Mouse (Mus musculus): Measurements from ENCODE around the gene Cyp1a2. TPM values are rescaled to one million over a fixed set of nuclear protein-coding genes. Genes with fewer than 3 reads are reported as not detected.

The Cyp1a2 gene
- polyA plus RNA-seq, 1 experiment from 2014 or later = not detected

GRCm38 (mm10) chr9:57656631-57657350, 26.7 kb downstream of the Cyp1a2 start:
- ATAC-seq (ENCODE audit: low FRiP score) (no peak), DNase-seq (ENCODE audit: low spot score) (no peak)
- no peaks in the 10 kb centered on the region for H3K36me3 ChIP-seq (ENCODE audit: control insufficient read depth, insufficient read depth, low read length)
- no peak overlapping the region for H3K4me2 ChIP-seq (replicated peaks; ENCODE audit: low read depth, low read length)
- no peaks in the 10 kb centered on the region for H3K9me3 ChIP-seq (ENCODE audit: control insufficient read depth, low read length)
- H3K4me1 ChIP-seq (replicated peaks; ENCODE audit: control insufficient read depth, insufficient read depth, low read length) = no peaks in the 10 kb centered on the region
- no peak overlapping the region for H3K4me3 ChIP-seq (ENCODE audit: low read depth, low read length)
- no peaks in the 10 kb centered on the region for H3K27me3 ChIP-seq (ENCODE audit: control insufficient read depth, insufficient read depth, low read length)
- H3K9ac ChIP-seq (ENCODE audit: low read depth, low read length) = no peak overlapping the region
- no peak overlapping the region for H3K27ac ChIP-seq (ENCODE audit: low read depth, low read length)
- WGBS = 86% methylated on average over 19 of the region's 19 CpGs

GRCm38 (mm10) chr9:57655749-57656148, 27.8 kb downstream of the Cyp1a2 start:
- Histone ChIP-seq H3K4me1 (replicated peaks; ENCODE audit: control insufficient read depth, insufficient read depth, low read length) (no peaks in the 10 kb centered on the region), H3K27me3 (ENCODE audit: control insufficient read depth, insufficient read depth, low read length) (no peaks in the 10 kb centered on the region), H3K27ac (ENCODE audit: low read depth, low read length) (no peak overlapping the region), H3K9me3 (ENCODE audit: control insufficient read depth, low read length) (no peaks in the 10 kb centered on the region), H3K4me3 (ENCODE audit: low read depth, low read length) (no peak overlapping the region), H3K9ac (ENCODE audit: low read depth, low read length) (peak overlapping the region; percentile 51; the same call in 1 of the 2 replicates), H3K36me3 (ENCODE audit: control insufficient read depth, insufficient read depth, low read length) (no peaks in the 10 kb centered on the region), H3K4me2 (replicated peaks; ENCODE audit: low read depth, low read length) (peak overlapping the region; percentile 39)
- WGBS = 4% methylated on average over 11 of the region's 11 CpGs
- ATAC-seq (ENCODE audit: low FRiP score) (peak; percentile 72), DNase-seq (ENCODE audit: low spot score) (peak; percentile 99)

- ATAC-seq (ENCODE audit: low FRiP score) (no peak), DNase-seq (ENCODE audit: low spot score) (no peak)
- no peaks in the 10 kb centered on the region for H3K36me3 ChIP-seq (ENCODE audit: control insufficient read depth, insufficient read depth, low read length)
- no peak overlapping the region for H3K27ac ChIP-seq (ENCODE audit: low read depth, low read length)
- no peak overlapping the region for H3K9ac ChIP-seq (ENCODE audit: low read depth, low read length)
- H3K9me3 ChIP-seq (ENCODE audit: control insufficient read depth, low read length) = no peaks in the 10 kb centered on the region
- no peaks in the 10 kb centered on the region; the same call in 1 of the 2 replicates for H3K4me1 ChIP-seq (replicated peaks; ENCODE audit: control insufficient read depth, insufficient read depth, low read length)
- no peak overlapping the region for H3K4me3 ChIP-seq (ENCODE audit: low read depth, low read length)
- no peak overlapping the region for H3K4me2 ChIP-seq (replicated peaks; ENCODE audit: low read depth, low read length)
- H3K27me3 ChIP-seq (ENCODE audit: control insufficient read depth, insufficient read depth, low read length) = no peaks in the 10 kb centered on the region
- WGBS = 100% methylated on average over 1 of the region's 1 CpGs
Observed at GRCm38 (mm10) chr9:57654966-57655365, 28.5 kb downstream of the Cyp1a2 start.

- DNase-seq (ENCODE audit: low spot score) = no peak
- 48% methylated on average over 5 of the region's 5 CpGs for WGBS
- H3K9me3 ChIP-seq (ENCODE audit: control insufficient read depth, low read length) = no peaks in the 10 kb centered on the region
- ATAC-seq (ENCODE audit: low FRiP score) = no peak
- no peak within 1 kb of the TSS for H3K9ac ChIP-seq (ENCODE audit: low read depth, low read length)
- H3K27ac ChIP-seq (ENCODE audit: low read depth, low read length) = 0 out of 2 replicates have a peak within 1 kb of the TSS, but pooled peaks have one; percentile 4
- no peaks in the 10 kb centered on the region for H3K27me3 ChIP-seq (ENCODE audit: control insufficient read depth, insufficient read depth, low read length)
- no peak within 1 kb of the TSS for H3K4me2 ChIP-seq (replicated peaks; ENCODE audit: low read depth, low read length)
- no peak within 1 kb of the TSS for H3K4me3 ChIP-seq (ENCODE audit: low read depth, low read length)
- no peaks in the 10 kb centered on the region; the same call in 1 of the 2 replicates for H3K4me1 ChIP-seq (replicated peaks; ENCODE audit: control insufficient read depth, insufficient read depth, low read length)
- no peaks in the 10 kb centered on the region for H3K36me3 ChIP-seq (ENCODE audit: control insufficient read depth, insufficient read depth, low read length)
Observed at GRCm38 (mm10) chr9:57653283-57653682, 30.2 kb downstream of the Cyp1a2 start, which contains the start of gene Csk. Csk (minus strand) TSS chr9:57653631.

DNA sequence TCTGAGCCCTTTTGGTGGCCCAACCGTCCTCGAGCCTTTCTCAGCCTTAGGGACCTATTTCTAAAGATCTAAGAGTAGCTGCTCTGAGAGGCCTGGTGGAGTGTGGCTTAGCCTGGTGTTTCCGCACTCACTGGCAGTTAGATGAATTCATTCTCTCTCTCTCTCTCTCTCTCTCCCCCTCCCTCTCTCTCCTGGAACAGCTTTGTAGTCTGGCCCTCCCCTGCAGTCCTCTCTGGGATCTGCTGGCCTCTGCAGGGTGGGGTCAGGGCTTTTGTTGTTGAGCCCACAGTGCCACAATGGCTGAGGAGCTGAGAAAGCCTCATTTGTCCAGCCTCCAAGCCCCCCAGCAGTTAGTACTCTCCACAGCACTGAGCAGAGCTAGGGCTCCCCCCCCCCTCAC, 30.6 kb downstream of the Cyp1a2 start:
- ATAC-seq (ENCODE audit: low FRiP score) (peak; percentile 28; the same call in 1 of the 2 replicates), DNase-seq (ENCODE audit: low spot score) (no peak)
- no peaks in the 10 kb centered on the region; the same call in 1 of the 2 replicates for H3K4me1 ChIP-seq (replicated peaks; ENCODE audit: control insufficient read depth, insufficient read depth, low read length)
- H3K36me3 ChIP-seq (ENCODE audit: control insufficient read depth, insufficient read depth, low read length) = no peaks in the 10 kb centered on the region
- H3K4me2 ChIP-seq (replicated peaks; ENCODE audit: low read depth, low read length) = no peak overlapping the region
- H3K27ac ChIP-seq (ENCODE audit: low read depth, low read length) = 0 out of 2 replicates have a peak overlapping the region, but pooled peaks have one; percentile 4
- H3K9ac ChIP-seq (ENCODE audit: low read depth, low read length) = no peak overlapping the region
- 8% methylated on average over 3 of the region's 3 CpGs for WGBS
- H3K4me3 ChIP-seq (ENCODE audit: low read depth, low read length) = no peak overlapping the region
- H3K27me3 ChIP-seq (ENCODE audit: control insufficient read depth, insufficient read depth, low read length) = no peaks in the 10 kb centered on the region
- H3K9me3 ChIP-seq (ENCODE audit: control insufficient read depth, low read length) = no peaks in the 10 kb centered on the region

DNA sequence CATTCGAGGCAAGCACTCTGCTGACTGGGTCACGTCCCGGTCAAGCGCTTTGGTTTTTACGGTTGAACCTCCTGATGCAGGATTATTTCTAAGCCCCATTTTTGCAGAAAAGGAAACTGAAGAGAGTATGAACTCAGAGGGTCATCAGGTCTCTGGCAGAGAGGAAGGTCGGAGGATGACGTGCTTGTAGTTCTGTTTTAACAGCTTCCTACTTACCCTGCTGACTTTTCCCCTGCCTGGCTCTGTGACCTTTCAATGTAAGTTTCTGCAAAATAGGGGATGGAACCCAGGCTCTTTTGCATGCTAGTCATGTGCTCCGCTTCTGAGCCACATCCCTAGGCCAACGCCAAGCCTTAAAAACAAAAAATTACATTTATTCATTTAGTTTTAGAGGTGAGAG, 31.2 kb downstream of the Cyp1a2 start:
- Histone ChIP-seq H3K27me3 (ENCODE audit: control insufficient read depth, insufficient read depth, low read length) (no peaks in the 10 kb centered on the region), H3K9me3 (ENCODE audit: control insufficient read depth, low read length) (no peaks in the 10 kb centered on the region), H3K9ac (ENCODE audit: low read depth, low read length) (no peak overlapping the region), H3K4me2 (replicated peaks; ENCODE audit: low read depth, low read length) (no peak overlapping the region), H3K36me3 (ENCODE audit: control insufficient read depth, insufficient read depth, low read length) (no peaks in the 10 kb centered on the region), H3K4me3 (ENCODE audit: low read depth, low read length) (no peak overlapping the region), H3K4me1 (replicated peaks; ENCODE audit: control insufficient read depth, insufficient read depth, low read length) (no peaks in the 10 kb centered on the region; the same call in 1 of the 2 replicates), H3K27ac (ENCODE audit: low read depth, low read length) (no peak overlapping the region)
- DNase-seq (ENCODE audit: low spot score) = no peak
- 62% methylated on average over 9 of the region's 9 CpGs for WGBS
- ATAC-seq (ENCODE audit: low FRiP score) = no peak

GRCm38 (mm10) chr9:57650786-57651311, 32.7 kb downstream of the Cyp1a2 start:
- H3K9ac ChIP-seq (ENCODE audit: low read depth, low read length) = no peak overlapping the region
- WGBS = 38% methylated on average over 6 of the region's 6 CpGs
- ATAC-seq (ENCODE audit: low FRiP score) (0 out of 2 replicates have a peak, but pooled peaks have one; percentile 18), DNase-seq (ENCODE audit: low spot score) (no peak)
- no peak overlapping the region for H3K27ac ChIP-seq (ENCODE audit: low read depth, low read length)
- no peak overlapping the region for H3K4me3 ChIP-seq (ENCODE audit: low read depth, low read length)
- H3K4me2 ChIP-seq (replicated peaks; ENCODE audit: low read depth, low read length) = no peak overlapping the region
- H3K4me1 ChIP-seq (replicated peaks; ENCODE audit: control insufficient read depth, insufficient read depth, low read length) = no peaks in the 10 kb centered on the region; the same call in 1 of the 2 replicates
- no peaks in the 10 kb centered on the region for H3K36me3 ChIP-seq (ENCODE audit: control insufficient read depth, insufficient read depth, low read length)
- no peaks in the 10 kb centered on the region for H3K9me3 ChIP-seq (ENCODE audit: control insufficient read depth, low read length)
- H3K27me3 ChIP-seq (ENCODE audit: control insufficient read depth, insufficient read depth, low read length) = no peaks in the 10 kb centered on the region

DNA sequence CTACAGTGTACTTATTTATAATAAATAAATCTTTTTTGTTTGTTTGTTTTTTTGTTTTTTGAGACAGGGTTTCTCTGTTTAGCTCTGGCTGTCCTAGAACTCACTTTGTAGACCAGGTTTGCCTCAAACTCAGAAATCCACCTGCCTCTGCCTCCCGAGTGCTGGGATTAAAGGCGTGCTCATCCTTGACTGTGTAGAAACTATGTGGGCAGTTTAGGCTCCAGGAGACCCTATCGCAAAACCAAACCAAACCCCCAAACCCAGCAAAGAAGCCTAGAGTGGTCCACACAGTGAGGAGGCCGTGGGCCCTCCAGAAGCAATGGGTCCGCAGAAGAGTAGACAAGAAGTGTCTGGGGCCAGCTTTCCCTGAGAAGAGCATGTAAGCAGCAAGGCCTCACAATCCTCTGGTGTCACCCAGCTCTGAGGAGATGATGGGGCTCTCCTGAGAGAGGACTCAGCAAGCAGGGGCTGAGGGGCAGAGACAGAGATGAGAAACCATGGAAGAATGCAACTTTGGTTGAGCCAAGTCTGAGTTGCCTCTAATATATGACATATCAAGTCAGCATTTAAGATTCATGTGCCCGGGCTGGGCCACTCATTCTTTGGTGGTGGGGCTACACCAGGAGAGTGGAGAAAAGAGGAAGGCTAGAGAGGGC, 33.2 kb downstream of the Cyp1a2 start:
- no peaks in the 10 kb centered on the region; the same call in 1 of the 2 replicates for H3K4me1 ChIP-seq (replicated peaks; ENCODE audit: control insufficient read depth, insufficient read depth, low read length)
- ATAC-seq (ENCODE audit: low FRiP score) (no peak), DNase-seq (ENCODE audit: low spot score) (no peak)
- 86% methylated on average over 6 of the region's 6 CpGs for WGBS
- H3K9me3 ChIP-seq (ENCODE audit: control insufficient read depth, low read length) = no peaks in the 10 kb centered on the region
- H3K36me3 ChIP-seq (ENCODE audit: control insufficient read depth, insufficient read depth, low read length) = no peaks in the 10 kb centered on the region
- H3K4me2 ChIP-seq (replicated peaks; ENCODE audit: low read depth, low read length) = no peak overlapping the region
- H3K27me3 ChIP-seq (ENCODE audit: control insufficient read depth, insufficient read depth, low read length) = no peaks in the 10 kb centered on the region
- H3K27ac ChIP-seq (ENCODE audit: low read depth, low read length) = no peak overlapping the region
- no peak overlapping the region for H3K4me3 ChIP-seq (ENCODE audit: low read depth, low read length)
- no peak overlapping the region for H3K9ac ChIP-seq (ENCODE audit: low read depth, low read length)
